Mouse (Mus musculus) limb, embryonic 10.5 days (tissue): ENCODE results near the gene Gm17581. TPM values are rescaled to one million over a fixed set of nuclear protein-coding genes. Genes with fewer than 3 reads are reported as not detected.
"Not testable (repeated sequence)": the region's sequence is repeated elsewhere in the genome, so short reads cannot be mapped to it uniquely, and the experiment has no call there.

Source experiments
- DNase-seq: peaks from one replicate; pipeline ENCODE4 v3.0.0-alpha.2; 2017; ENCODE audit warnings: low spot score
- H3K27ac ChIP-seq: fragments of 300-500 bp; sonication (generic); 2 replicates; pipeline ENCODE4 v1.5.1; 2016; ENCODE audit warnings: mild to moderate bottlenecking
- H3K27me3 ChIP-seq: fragments of 300-500 bp; sonication (generic); 2 replicates; pipeline ENCODE4 v1.6.1; 2016; ENCODE audit warnings: low read depth, mild to moderate bottlenecking; ENCODE audit not compliant: poor library complexity, severe bottlenecking
- H3K36me3 ChIP-seq: fragments of 300-500 bp; sonication (generic); 2 replicates; pipeline ENCODE4 v1.6.1; 2016; ENCODE audit warnings: mild to moderate bottlenecking, moderate library complexity
- H3K4me1 ChIP-seq: fragments of 300-500 bp; sonication (generic); 2 replicates; pipeline ENCODE4 v1.6.1; 2016
- H3K4me3 ChIP-seq: fragments of 300-500 bp; sonication (generic); 2 replicates; pipeline ENCODE4 v1.5.1; 2016; ENCODE audit warnings: mild to moderate bottlenecking, moderate library complexity
- H3K9me3 ChIP-seq: fragments of 300-500 bp; sonication (generic); replicated peaks from 2 replicates; pipeline ENCODE4 v1.6.1; 2016; ENCODE audit warnings: mild to moderate bottlenecking
- WGBS: fragments of 180-500 bp; shearing (Covaris S2); methylation state at CpG from one replicate; pipeline ENCODE4 v1.1.7; 2016; 5-methylcytosine and 5-hydroxymethylcytosine counted together
- polyA plus RNA-seq: library from polyadenylated mRNA; unstranded; fragments of >200 nt; fragmentation: Nextera tagmentation; extraction: Ambion mirVana; gene quantifications from 2 replicates; pipeline ENCODE4 v1.2.1, GENCODE M21; 2016

The Gm17581 gene
- polyA plus RNA-seq, 1 experiment from 2014 or later: not detected

GRCm38 (mm10) chr2:155727764-155728395 is 7.8 kb downstream of the Gm17581 start:
- Histone ChIP-seq H3K36me3 (0 out of 2 replicates have a peak, but pooled peaks cover 1% of the 10 kb centered on the region), H3K4me3 (no peak overlapping the region), H3K27me3 (no peaks in the 10 kb centered on the region), H3K9me3 (no peaks in the 10 kb centered on the region), H3K27ac (no peak overlapping the region), H3K4me1 (peaks cover 12% of the 10 kb centered on the region)
- DNase-seq: no peak
- 81% methylated on average over 7 of the region's 7 CpGs for WGBS

- no peak overlapping the region for H3K4me3 ChIP-seq
- peaks cover 12% of the 10 kb centered on the region for H3K4me1 ChIP-seq
- H3K27me3 ChIP-seq: no peaks in the 10 kb centered on the region
- H3K9me3 ChIP-seq: no peaks in the 10 kb centered on the region
- 89% methylated on average over 7 of the region's 7 CpGs for WGBS
- no peak overlapping the region for H3K27ac ChIP-seq
- no peak for DNase-seq
- peaks cover 12% of the 10 kb centered on the region; the same call in 1 of the 2 replicates for H3K36me3 ChIP-seq
Observed at GRCm38 (mm10) chr2:155726302-155726701, 9.4 kb downstream of the Gm17581 start.

GRCm38 (mm10) chr2:155724526-155724925 is 11.1 kb downstream of the Gm17581 start:
- WGBS: 80% methylated on average over 6 of the region's 6 CpGs
- DNase-seq: no peak
- H3K36me3 ChIP-seq: peaks cover 12% of the 10 kb centered on the region; the same call in 1 of the 2 replicates
- no peak overlapping the region for H3K27ac ChIP-seq
- H3K27me3 ChIP-seq: no peaks in the 10 kb centered on the region
- H3K9me3 ChIP-seq: no peaks in the 10 kb centered on the region
- peaks cover 12% of the 10 kb centered on the region for H3K4me1 ChIP-seq
- H3K4me3 ChIP-seq: no peak overlapping the region

GRCm38 (mm10) chr2:155724036-155724435 is 11.6 kb downstream of the Gm17581 start:
- no peaks in the 10 kb centered on the region for H3K9me3 ChIP-seq
- peaks cover 12% of the 10 kb centered on the region; the same call in 1 of the 2 replicates for H3K36me3 ChIP-seq
- 73% methylated on average over 5 of the region's 5 CpGs for WGBS
- H3K27me3 ChIP-seq: no peaks in the 10 kb centered on the region
- H3K4me1 ChIP-seq: peaks cover 7% of the 10 kb centered on the region
- DNase-seq: no peak
- H3K27ac ChIP-seq: no peak overlapping the region
- H3K4me3 ChIP-seq: no peak overlapping the region

- WGBS: 94% methylated on average over 5 of the region's 5 CpGs
- H3K4me3 ChIP-seq: no peak overlapping the region
- H3K27me3 ChIP-seq: no peaks in the 10 kb centered on the region
- DNase-seq: no peak
- peaks cover 12% of the 10 kb centered on the region for H3K36me3 ChIP-seq
- no peaks in the 10 kb centered on the region for H3K4me1 ChIP-seq
- no peaks in the 10 kb centered on the region for H3K9me3 ChIP-seq
- H3K27ac ChIP-seq: no peak overlapping the region
Observed at GRCm38 (mm10) chr2:155720585-155720984, 15.1 kb downstream of the Gm17581 start.

GRCm38 (mm10) chr2:155717082-155717990 is 18.3 kb downstream of the Gm17581 start:
- H3K4me3 ChIP-seq: no peak overlapping the region
- H3K9me3 ChIP-seq: no peaks in the 10 kb centered on the region
- H3K27me3 ChIP-seq: no peaks in the 10 kb centered on the region
- peaks cover 13% of the 10 kb centered on the region for H3K36me3 ChIP-seq
- 91% methylated on average over 12 of the region's 12 CpGs for WGBS
- H3K4me1 ChIP-seq: no peaks in the 10 kb centered on the region
- DNase-seq: no peak
- H3K27ac ChIP-seq: no peak overlapping the region

GRCm38 (mm10) chr2:155710557-155710956 is 25.1 kb downstream of the Gm17581 start:
- WGBS: 90% methylated on average over 11 of the region's 11 CpGs
- H3K27ac ChIP-seq: no peak overlapping the region

GRCm38 (mm10) chr2:155707251-155707650 is 28.4 kb downstream of the Gm17581 start:
- WGBS: 89% methylated on average over 4 of the region's 4 CpGs
- no peaks in the 10 kb centered on the region for H3K27me3 ChIP-seq
- H3K4me1 ChIP-seq: no peaks in the 10 kb centered on the region
- DNase-seq: no peak
- H3K9me3 ChIP-seq: no peaks in the 10 kb centered on the region
- no peak overlapping the region for H3K4me3 ChIP-seq
- peaks cover 41% of the 10 kb centered on the region for H3K36me3 ChIP-seq
- no peak overlapping the region for H3K27ac ChIP-seq

More at GRCm38 (mm10) chr2:155710557-155710956, 25.1 kb downstream of the Gm17581 start:
- Histone ChIP-seq H3K4me3 (no peak overlapping the region), H3K9me3 (no peaks in the 10 kb centered on the region), H3K27me3 (no peaks in the 10 kb centered on the region), H3K36me3 (peaks cover 33% of the 10 kb centered on the region), H3K4me1 (no peaks in the 10 kb centered on the region)
- DNase-seq: no peak

GRCm38 (mm10) chr2:155703630-155704029 is 32.0 kb downstream of the Gm17581 start:
- WGBS: 84% methylated on average over 4 of the region's 4 CpGs
- peaks cover 35% of the 10 kb centered on the region for H3K36me3 ChIP-seq

GRCm38 (mm10) chr2:155701399-155701919 is 34.2 kb downstream of the Gm17581 start:
- H3K4me3 ChIP-seq: no peak overlapping the region
- WGBS: 90% methylated on average over 19 of the region's 19 CpGs
- peaks cover 28% of the 10 kb centered on the region for H3K36me3 ChIP-seq
- no peak overlapping the region for H3K27ac ChIP-seq
- no peaks in the 10 kb centered on the region for H3K27me3 ChIP-seq
- no peaks in the 10 kb centered on the region for H3K4me1 ChIP-seq
- no peak for DNase-seq
- H3K9me3 ChIP-seq: no peaks in the 10 kb centered on the region

More at GRCm38 (mm10) chr2:155703630-155704029, 32.0 kb downstream of the Gm17581 start:
- Histone ChIP-seq H3K4me1 (no peaks in the 10 kb centered on the region), H3K27me3 (no peaks in the 10 kb centered on the region), H3K27ac (no peak overlapping the region), H3K9me3 (no peaks in the 10 kb centered on the region), H3K4me3 (no peak overlapping the region)
- no peak for DNase-seq

GRCm38 (mm10) chr2:155698443-155698842 is 37.2 kb downstream of the Gm17581 start:
- not testable (repeated sequence) for H3K9me3 ChIP-seq, H3K4me3 ChIP-seq, H3K27me3 ChIP-seq, H3K4me1 ChIP-seq, DNase-seq, H3K27ac ChIP-seq
- peaks cover 11% of the 10 kb centered on the region for H3K36me3 ChIP-seq
- WGBS: 92% methylated on average over 6 of the region's 6 CpGs

- Histone ChIP-seq H3K27ac (no peak overlapping the region), H3K9me3 (no peaks in the 10 kb centered on the region), H3K4me1 (no peaks in the 10 kb centered on the region; the same call in 1 of the 2 replicates), H3K4me3 (no peak overlapping the region), H3K27me3 (no peaks in the 10 kb centered on the region), H3K36me3 (peaks cover 7% of the 10 kb centered on the region; the same call in 1 of the 2 replicates)
- 83% methylated on average over 7 of the region's 7 CpGs for WGBS
- no peak for DNase-seq
Observed at GRCm38 (mm10) chr2:155696851-155697250, 38.8 kb downstream of the Gm17581 start.
